Mouse (Mus musculus): ENCODE results near the gene Grin3b. TPM values are rescaled to one million over a fixed set of nuclear protein-coding genes. Genes with fewer than 3 reads are reported as not detected.

Gene Grin3b
- polyA plus RNA-seq, 1 experiment from 2014 or later: 0.08 TPM

DNA sequence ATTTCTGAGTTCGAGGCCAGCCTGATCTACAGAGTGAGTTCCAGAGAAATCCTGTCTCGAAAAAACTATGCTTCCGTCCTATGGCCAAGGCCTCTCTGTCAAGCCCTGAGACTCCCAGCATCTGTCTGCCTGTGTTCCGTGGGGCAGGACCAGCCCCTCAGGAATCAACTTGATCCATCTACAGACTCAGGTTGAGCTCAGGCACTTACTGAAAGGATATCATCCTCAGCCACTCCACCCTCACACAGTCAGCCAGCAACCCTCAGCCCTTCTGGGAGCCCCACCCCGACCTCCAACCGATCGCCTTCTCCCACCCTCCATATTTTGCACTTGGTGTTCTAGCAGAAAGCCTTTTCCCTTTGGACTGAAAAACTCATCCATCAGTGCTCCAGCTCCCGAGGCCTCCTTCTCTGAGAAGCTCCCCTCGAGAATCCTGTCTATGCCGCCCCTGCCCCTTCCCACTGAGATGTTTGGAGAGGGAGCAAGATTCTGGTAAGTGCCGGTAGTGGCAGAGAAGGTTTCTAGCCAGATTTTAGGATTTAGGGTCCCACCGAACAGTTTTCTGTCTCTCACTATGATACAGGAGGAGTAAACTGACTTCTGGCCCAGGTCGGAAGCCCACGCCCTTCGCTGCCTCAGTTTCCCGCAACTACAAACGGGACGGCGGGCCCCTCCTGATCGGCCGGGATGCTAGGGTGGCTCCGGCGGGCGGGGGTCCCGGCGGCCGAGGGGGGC lies 17.4 kb downstream of the Grin3b start:
- H3K27me3 ChIP-seq (ENCODE audit: control insufficient read depth, insufficient read depth, low read depth, low read length): peaks cover 28% of the 10 kb centered on the region
- H3K4me2 ChIP-seq (ENCODE audit: low read depth, low read length): peak overlapping the region; percentile 71
- H3K27ac ChIP-seq (ENCODE audit: low read length): peak overlapping the region; percentile 99
- H3K9ac ChIP-seq (ENCODE audit: low read depth, low read length): peak overlapping the region; percentile 58
- ATAC-seq (ENCODE audit: low read depth): no peak
- no peaks in the 10 kb centered on the region; the same call in 1 of the 2 replicates for H3K9me3 ChIP-seq (replicated peaks; ENCODE audit: control insufficient read depth, low read length)
- peaks cover 45% of the 10 kb centered on the region for H3K4me1 ChIP-seq (ENCODE audit: control insufficient read depth, low read depth, low read length)
- 18% methylated on average over 27 of the region's 27 CpGs for WGBS (ENCODE audit: insufficient replicate concordance)
- peaks cover 4% of the 10 kb centered on the region; the same call in 1 of the 2 replicates for H3K36me3 ChIP-seq (ENCODE audit: control insufficient read depth, insufficient read depth)
- peak overlapping the region; percentile 64 for H3K4me3 ChIP-seq (ENCODE audit: low read depth, low read length)

DNA sequence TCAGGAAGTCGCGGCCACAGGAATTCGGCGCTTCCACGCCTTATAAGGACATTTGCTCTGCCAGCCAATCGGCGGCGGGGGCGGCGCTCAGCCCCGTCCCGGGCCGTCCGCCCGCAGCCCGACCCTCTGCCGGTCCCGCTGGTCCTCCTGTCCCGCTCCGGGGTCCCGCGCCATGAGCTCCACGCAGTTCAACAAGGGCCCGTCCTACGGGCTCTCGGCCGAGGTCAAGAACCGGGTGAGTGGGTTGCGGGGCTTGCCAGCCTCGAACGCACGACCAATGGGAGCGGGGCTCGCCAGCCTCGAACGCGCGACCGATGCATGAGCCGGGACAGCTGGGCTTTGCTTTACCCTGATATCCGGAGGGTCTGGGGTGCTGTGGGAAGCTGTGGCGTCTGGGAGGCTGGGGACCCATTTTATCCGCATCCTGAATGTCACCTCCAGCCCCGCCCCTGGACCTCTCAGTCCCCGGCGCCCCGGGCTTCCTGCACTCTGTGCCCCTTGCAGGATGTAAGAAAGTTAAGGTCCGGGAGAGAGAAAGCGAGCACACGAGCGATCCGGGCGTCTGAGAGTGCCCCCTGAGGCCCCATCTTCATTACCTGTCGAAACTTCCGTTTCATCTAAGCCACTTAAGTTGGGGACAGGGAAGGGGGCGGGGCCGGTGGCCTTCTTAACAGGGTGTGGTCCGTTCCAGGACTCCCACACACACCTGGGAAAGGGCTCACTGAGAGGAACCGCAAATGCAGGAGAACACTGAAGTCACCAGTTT lies 18.2 kb downstream of the Grin3b start, which contains the start of gene Cnn2:
Cnn2 (plus strand) TSS at position 79 of the 766 bp plus-strand sequence.
- peak within 1 kb of the TSS; percentile 64 for H3K4me3 ChIP-seq (ENCODE audit: low read depth, low read length)
- WGBS (ENCODE audit: insufficient replicate concordance): under 1% methylated on average over 59 of the region's 59 CpGs
- peaks cover 28% of the 10 kb centered on the region for H3K27me3 ChIP-seq (ENCODE audit: control insufficient read depth, insufficient read depth, low read depth, low read length)
- peak within 1 kb of the TSS; percentile 71 for H3K4me2 ChIP-seq (ENCODE audit: low read depth, low read length)
- H3K4me1 ChIP-seq (ENCODE audit: control insufficient read depth, low read depth, low read length): peaks cover 39% of the 10 kb centered on the region
- peak within 1 kb of the TSS; percentile 99 for H3K27ac ChIP-seq (ENCODE audit: low read length)
- H3K9me3 ChIP-seq (replicated peaks; ENCODE audit: control insufficient read depth, low read length): no peaks in the 10 kb centered on the region; the same call in 1 of the 2 replicates
- H3K36me3 ChIP-seq (ENCODE audit: control insufficient read depth, insufficient read depth): peaks cover 4% of the 10 kb centered on the region; the same call in 1 of the 2 replicates
- ATAC-seq (ENCODE audit: low read depth): no peak
- H3K9ac ChIP-seq (ENCODE audit: low read depth, low read length): peak within 1 kb of the TSS; percentile 58

DNA sequence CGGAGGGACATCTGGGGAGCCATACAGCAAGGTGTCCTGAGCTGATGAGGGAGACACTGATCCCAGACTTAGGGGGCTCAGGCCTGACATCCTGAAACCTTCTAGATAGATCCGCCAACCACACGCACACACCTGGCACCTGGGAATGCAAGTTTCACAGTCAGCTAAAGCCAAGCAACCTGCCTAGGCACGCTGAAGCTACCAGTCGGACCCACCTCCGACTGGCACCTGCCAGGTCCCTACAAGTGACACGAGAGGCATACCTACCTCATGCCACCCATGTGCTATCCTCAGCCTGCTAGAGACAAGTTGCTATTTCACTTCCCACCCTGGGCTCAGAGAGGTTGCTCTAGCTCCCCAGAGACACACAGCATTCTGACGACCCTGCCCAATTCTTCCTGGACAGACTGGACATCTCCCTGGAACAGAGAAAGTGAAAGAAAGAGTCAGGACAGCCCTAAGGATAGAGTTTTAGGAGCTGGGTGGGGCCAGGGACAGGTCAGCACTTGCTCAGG lies 18.8 kb downstream of the Grin3b start:
- WGBS (ENCODE audit: insufficient replicate concordance): 43% methylated on average over 8 of the region's 8 CpGs
- peaks cover 28% of the 10 kb centered on the region for H3K27me3 ChIP-seq (ENCODE audit: control insufficient read depth, insufficient read depth, low read depth, low read length)
- ATAC-seq (ENCODE audit: low read depth): no peak
- H3K4me1 ChIP-seq (ENCODE audit: control insufficient read depth, low read depth, low read length): peaks cover 39% of the 10 kb centered on the region
- no peaks in the 10 kb centered on the region; the same call in 1 of the 2 replicates for H3K9me3 ChIP-seq (replicated peaks; ENCODE audit: control insufficient read depth, low read length)
- no peak overlapping the region for H3K27ac ChIP-seq (ENCODE audit: low read length)
- H3K9ac ChIP-seq (ENCODE audit: low read depth, low read length): peak overlapping the region; percentile 58; the same call in 1 of the 2 replicates
- peaks cover 4% of the 10 kb centered on the region; the same call in 1 of the 2 replicates for H3K36me3 ChIP-seq (ENCODE audit: control insufficient read depth, insufficient read depth)
- H3K4me2 ChIP-seq (ENCODE audit: low read depth, low read length): peak overlapping the region; percentile 28
- H3K4me3 ChIP-seq (ENCODE audit: low read depth, low read length): peak overlapping the region; percentile 64

DNA sequence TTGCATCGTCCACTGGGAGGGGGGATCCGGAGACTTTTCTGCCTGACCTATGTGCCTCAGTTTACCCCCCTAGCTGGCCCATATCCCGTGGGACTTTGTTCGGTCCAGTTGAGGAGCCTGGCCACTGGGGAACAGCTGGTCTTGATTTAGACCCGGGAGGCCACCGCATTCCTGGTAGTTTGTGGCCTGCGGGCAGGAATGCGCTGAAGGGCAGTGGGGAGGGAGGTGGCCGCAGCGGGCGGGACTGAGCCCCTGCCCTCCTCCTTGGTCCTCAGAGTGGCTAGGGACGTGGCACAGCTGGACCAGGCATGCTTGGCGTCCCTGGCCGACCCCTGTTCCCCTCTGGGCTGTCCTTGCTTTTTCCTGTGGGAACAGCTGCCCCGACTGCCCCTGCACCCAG lies 19.4 kb downstream of the Grin3b start:
- Histone ChIP-seq H3K4me2 (ENCODE audit: low read depth, low read length) (peak overlapping the region; percentile 28), H3K27me3 (ENCODE audit: control insufficient read depth, insufficient read depth, low read depth, low read length) (peaks cover 28% of the 10 kb centered on the region), H3K4me3 (ENCODE audit: low read depth, low read length) (peak overlapping the region; percentile 64), H3K9ac (ENCODE audit: low read depth, low read length) (no peak overlapping the region), H3K4me1 (ENCODE audit: control insufficient read depth, low read depth, low read length) (peaks cover 42% of the 10 kb centered on the region), H3K9me3 (replicated peaks; ENCODE audit: control insufficient read depth, low read length) (no peaks in the 10 kb centered on the region; the same call in 1 of the 2 replicates), H3K27ac (ENCODE audit: low read length) (no peak overlapping the region; the same call in 1 of the 2 replicates), H3K36me3 (ENCODE audit: control insufficient read depth, insufficient read depth) (peaks cover 4% of the 10 kb centered on the region; the same call in 1 of the 2 replicates)
- 53% methylated on average over 15 of the region's 15 CpGs for WGBS (ENCODE audit: insufficient replicate concordance)
- no peak for ATAC-seq (ENCODE audit: low read depth)

DNA sequence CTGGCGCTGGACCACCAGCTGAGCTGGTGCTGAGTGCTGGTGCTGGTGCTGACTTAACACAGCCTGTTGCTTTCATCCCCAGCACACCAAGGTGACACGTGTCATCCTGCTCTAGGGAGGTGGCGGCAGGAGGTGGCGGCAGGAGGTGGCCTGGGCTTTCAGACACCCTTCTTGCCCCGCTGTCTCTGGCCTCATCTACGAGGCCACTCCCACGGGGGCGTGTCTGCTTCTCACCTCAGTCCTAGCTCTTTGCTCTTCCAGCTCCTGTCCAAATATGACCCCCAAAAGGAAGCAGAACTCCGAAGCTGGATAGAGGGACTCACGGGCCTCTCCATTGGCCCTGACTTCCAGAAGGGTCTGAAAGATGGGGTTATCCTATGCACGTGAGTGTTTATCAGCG lies 20.6 kb downstream of the Grin3b start:
- Histone ChIP-seq H3K9ac (ENCODE audit: low read depth, low read length) (no peak overlapping the region), H3K4me1 (ENCODE audit: control insufficient read depth, low read depth, low read length) (peaks cover 45% of the 10 kb centered on the region), H3K4me3 (ENCODE audit: low read depth, low read length) (no peak overlapping the region), H3K27me3 (ENCODE audit: control insufficient read depth, insufficient read depth, low read depth, low read length) (peaks cover 28% of the 10 kb centered on the region), H3K27ac (ENCODE audit: low read length) (no peak overlapping the region), H3K9me3 (replicated peaks; ENCODE audit: control insufficient read depth, low read length) (no peaks in the 10 kb centered on the region; the same call in 1 of the 2 replicates), H3K36me3 (ENCODE audit: control insufficient read depth, insufficient read depth) (peaks cover 4% of the 10 kb centered on the region; the same call in 1 of the 2 replicates), H3K4me2 (ENCODE audit: low read depth, low read length) (no peak overlapping the region)
- no peak for ATAC-seq (ENCODE audit: low read depth)
- 68% methylated on average over 12 of the region's 12 CpGs for WGBS (ENCODE audit: insufficient replicate concordance)

- no peak overlapping the region for H3K9ac ChIP-seq (ENCODE audit: low read depth, low read length)
- no peak for ATAC-seq (ENCODE audit: low read depth)
- H3K4me2 ChIP-seq (ENCODE audit: low read depth, low read length): no peak overlapping the region
- peaks cover 28% of the 10 kb centered on the region for H3K27me3 ChIP-seq (ENCODE audit: control insufficient read depth, insufficient read depth, low read depth, low read length)
- H3K4me3 ChIP-seq (ENCODE audit: low read depth, low read length): no peak overlapping the region
- H3K27ac ChIP-seq (ENCODE audit: low read length): no peak overlapping the region
- H3K9me3 ChIP-seq (replicated peaks; ENCODE audit: control insufficient read depth, low read length): no peaks in the 10 kb centered on the region; the same call in 1 of the 2 replicates
- peaks cover 4% of the 10 kb centered on the region; the same call in 1 of the 2 replicates for H3K36me3 ChIP-seq (ENCODE audit: control insufficient read depth, insufficient read depth)
- 81% methylated on average over 6 of the region's 6 CpGs for WGBS (ENCODE audit: insufficient replicate concordance)
- peaks cover 41% of the 10 kb centered on the region for H3K4me1 ChIP-seq (ENCODE audit: control insufficient read depth, low read depth, low read length)
Observed at GRCm38 (mm10) chr10:79991548-79991947, 21.0 kb downstream of the Grin3b start.

DNA sequence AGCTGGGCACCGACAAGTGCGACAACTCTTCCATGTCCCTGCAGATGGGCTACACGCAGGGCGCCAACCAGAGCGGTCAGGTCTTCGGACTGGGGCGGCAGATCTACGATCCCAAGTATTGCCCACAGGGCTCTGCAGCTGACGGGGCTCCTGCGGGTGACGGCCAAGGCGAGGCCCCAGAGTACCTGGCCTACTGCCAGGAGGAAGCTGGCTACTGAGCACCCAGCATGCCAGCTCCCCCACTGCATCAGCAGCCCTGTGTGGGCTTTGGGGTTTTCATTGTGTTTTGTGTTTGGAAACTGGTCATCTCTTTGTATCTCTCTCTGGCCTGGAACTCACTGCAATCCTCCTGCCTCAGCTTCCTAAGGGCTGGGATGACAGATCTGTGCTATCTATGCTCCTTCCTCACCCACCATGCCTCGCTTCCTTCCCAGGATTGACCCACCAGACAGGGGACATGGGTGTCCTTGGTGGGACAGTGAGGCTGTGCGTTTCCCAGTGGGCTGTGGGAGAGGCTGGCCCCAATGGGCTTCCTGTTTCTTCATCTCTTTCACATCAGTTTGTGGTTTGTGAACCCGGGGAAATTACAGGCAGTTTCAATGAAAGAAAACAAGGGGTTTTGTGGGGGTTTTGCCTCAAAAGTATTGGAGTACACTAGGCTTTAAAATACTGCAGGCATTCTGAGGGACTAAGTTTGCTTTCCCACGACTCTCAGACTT lies 24.0 kb downstream of the Grin3b start:
- H3K4me2 ChIP-seq (ENCODE audit: low read depth, low read length): peak overlapping the region; percentile 17; the same call in 1 of the 2 replicates
- WGBS (ENCODE audit: insufficient replicate concordance): 48% methylated on average over 16 of the region's 16 CpGs
- no peak overlapping the region for H3K4me3 ChIP-seq (ENCODE audit: low read depth, low read length)
- no peaks in the 10 kb centered on the region; the same call in 1 of the 2 replicates for H3K9me3 ChIP-seq (replicated peaks; ENCODE audit: control insufficient read depth, low read length)
- no peak for ATAC-seq (ENCODE audit: low read depth)
- H3K27me3 ChIP-seq (ENCODE audit: control insufficient read depth, insufficient read depth, low read depth, low read length): peaks cover 6% of the 10 kb centered on the region
- peaks cover 4% of the 10 kb centered on the region; the same call in 1 of the 2 replicates for H3K36me3 ChIP-seq (ENCODE audit: control insufficient read depth, insufficient read depth)
- peak overlapping the region; percentile 61 for H3K27ac ChIP-seq (ENCODE audit: low read length)
- peaks cover 24% of the 10 kb centered on the region for H3K4me1 ChIP-seq (ENCODE audit: control insufficient read depth, low read depth, low read length)
- H3K9ac ChIP-seq (ENCODE audit: low read depth, low read length): peak overlapping the region; percentile 19; the same call in 1 of the 2 replicates

DNA sequence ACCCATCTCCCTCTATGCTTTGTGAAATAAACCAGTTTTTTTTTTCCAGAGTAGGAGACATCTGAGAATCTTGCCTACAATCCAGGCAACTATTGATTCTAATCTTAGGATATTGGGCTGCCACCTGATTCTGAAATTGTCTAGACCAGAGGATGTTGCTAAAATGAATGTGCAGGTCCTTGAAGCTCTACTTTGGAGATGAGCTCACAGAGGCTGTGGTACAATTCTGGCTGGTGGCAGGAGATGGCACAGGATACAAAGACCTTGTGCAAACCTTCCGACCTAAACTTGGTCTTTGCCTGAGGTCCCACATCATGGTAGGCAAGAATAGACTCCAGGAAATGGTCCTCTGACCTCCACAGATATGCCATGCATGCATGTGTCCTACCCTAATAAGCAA lies 25.1 kb downstream of the Grin3b start:
- H3K27me3 ChIP-seq (ENCODE audit: control insufficient read depth, insufficient read depth, low read depth, low read length): no peaks in the 10 kb centered on the region
- no peak for ATAC-seq (ENCODE audit: low read depth)
- H3K9ac ChIP-seq (ENCODE audit: low read depth, low read length): no peak overlapping the region
- peaks cover 27% of the 10 kb centered on the region for H3K4me1 ChIP-seq (ENCODE audit: control insufficient read depth, low read depth, low read length)
- peak overlapping the region; percentile 31; the same call in 1 of the 2 replicates for H3K27ac ChIP-seq (ENCODE audit: low read length)
- H3K36me3 ChIP-seq (ENCODE audit: control insufficient read depth, insufficient read depth): peaks cover 4% of the 10 kb centered on the region; the same call in 1 of the 2 replicates
- H3K4me3 ChIP-seq (ENCODE audit: low read depth, low read length): no peak overlapping the region
- H3K4me2 ChIP-seq (ENCODE audit: low read depth, low read length): peak overlapping the region; percentile 34; the same call in 1 of the 2 replicates
- WGBS (ENCODE audit: insufficient replicate concordance): 37% methylated on average over 1 of the region's 1 CpGs
- no peaks in the 10 kb centered on the region; the same call in 1 of the 2 replicates for H3K9me3 ChIP-seq (replicated peaks; ENCODE audit: control insufficient read depth, low read length)
